Mouse (Mus musculus) adipocyte (in vitro differentiated cells): ENCODE results near the gene Nsdhl.

ENCODE experiments used
- DNase-seq: peaks from one replicate; pipeline ENCODE4 v3.0.0-alpha.2; 2016; ENCODE audit warnings: low spot score

Gene Nsdhl

DNA sequence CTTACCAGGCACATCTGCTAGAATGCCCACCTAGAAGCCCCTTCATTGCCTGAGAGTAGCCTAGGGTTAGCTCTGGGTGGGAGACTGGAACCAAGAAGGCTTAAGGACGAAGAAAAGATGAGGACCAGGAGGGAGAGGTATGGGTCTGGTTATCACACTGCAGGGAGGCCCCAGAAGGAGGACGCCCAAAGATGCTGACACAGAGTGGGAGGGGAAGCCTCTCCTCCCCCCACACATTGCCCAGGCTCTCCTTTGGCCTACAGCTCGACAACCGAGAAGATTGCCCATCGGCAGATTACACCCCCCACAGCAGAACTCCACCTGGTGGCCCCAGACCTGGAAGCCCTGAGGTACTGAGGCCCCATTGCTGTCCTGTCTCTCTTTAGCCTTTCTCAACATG, 84.8 kb downstream of the Nsdhl start:
- no peak for DNase-seq

- no peak for DNase-seq
Measured at GRCm38 (mm10) chrX:73005678-73006077, 87.3 kb downstream of the Nsdhl start.

DNA sequence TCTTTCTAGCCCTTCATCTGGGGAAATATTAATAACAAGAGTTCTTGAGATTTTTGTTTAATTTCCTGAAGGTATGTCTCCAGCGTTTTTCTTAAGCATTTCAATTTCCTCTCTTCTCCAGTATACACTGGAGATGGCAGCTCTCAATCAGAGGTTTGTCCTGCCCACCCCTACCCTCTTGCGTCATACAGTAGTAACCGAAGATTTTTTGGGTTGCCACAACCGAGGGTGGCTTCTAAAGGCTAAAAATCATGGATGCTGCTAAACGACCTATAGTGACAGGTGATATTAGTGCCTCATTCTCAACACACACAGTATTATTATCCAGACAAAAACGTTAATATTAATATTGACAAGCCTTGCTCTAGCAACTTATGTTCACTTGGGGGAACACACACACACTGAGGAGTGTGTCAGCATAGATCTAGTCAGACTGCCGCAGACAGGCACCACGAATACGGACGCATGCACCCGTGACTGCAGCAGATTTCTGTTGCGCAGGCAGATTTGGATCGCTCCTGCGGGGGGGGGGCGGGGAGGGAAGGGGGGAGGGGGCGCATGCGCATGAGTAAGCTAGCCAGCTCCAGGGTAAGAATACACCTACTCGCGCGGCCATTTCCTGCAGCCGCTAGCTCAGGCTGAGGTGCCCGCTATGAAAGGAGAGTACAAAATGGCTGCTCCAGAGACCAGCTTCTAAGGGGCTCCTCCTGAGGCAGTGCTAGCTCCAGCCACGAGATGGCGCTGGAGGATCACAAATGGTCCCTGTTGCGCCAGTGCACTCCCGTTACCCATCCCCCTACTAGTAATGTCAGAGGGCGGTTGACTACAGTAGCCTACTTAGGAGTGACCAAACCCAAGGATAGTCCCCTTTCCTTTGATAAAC, 89.5 kb downstream of the Nsdhl start:
- peak; percentile 95 for DNase-seq
